Mouse (Mus musculus) E14TG2a.4 (cell line): Measurements from ENCODE around the gene Dmpk.

Experiments used
- CTCF ChIP-seq: conservative IDR thresholded peaks from 2 replicates; pipeline ENCODE4 v1.5.1; 2014; ENCODE audit warnings: low read length
- NANOG ChIP-seq: IDR thresholded peaks from 2 replicates; pipeline ENCODE4 v1.6.1; 2014; ENCODE audit warnings: borderline replicate concordance, low read length, mixed read lengths
- POU5F1 ChIP-seq: IDR thresholded peaks from 2 replicates; pipeline ENCODE4 v1.6.1; 2014; ENCODE audit warnings: low read length, borderline replicate concordance

DNA sequence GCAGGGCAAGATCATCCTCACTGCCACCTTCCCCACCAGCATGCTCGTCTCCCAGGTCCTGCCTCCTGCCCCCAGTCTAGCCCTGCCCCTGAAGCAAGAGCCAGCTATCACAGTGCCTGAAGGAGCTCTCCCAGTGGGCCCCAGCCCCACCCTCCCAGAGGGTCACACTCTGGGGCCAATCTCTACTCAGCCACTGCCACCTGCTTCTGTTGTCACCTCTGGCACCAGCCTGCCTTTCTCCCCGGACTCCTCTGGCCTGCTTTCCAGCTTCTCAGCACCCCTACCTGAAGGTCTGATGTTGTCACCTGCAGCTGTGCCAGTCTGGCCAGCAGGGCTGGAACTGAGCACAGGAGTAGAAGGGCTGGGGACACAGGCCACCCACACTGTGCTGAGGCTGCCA is 13.6 kb downstream of the Dmpk start:
- TF ChIP-seq CTCF, result no peak
- no peak for TF ChIP-seq NANOG
- no peak for TF ChIP-seq POU5F1
